8 mouse cellular contexts compared by ENCODE assay signal in the genomic region with DNA sequence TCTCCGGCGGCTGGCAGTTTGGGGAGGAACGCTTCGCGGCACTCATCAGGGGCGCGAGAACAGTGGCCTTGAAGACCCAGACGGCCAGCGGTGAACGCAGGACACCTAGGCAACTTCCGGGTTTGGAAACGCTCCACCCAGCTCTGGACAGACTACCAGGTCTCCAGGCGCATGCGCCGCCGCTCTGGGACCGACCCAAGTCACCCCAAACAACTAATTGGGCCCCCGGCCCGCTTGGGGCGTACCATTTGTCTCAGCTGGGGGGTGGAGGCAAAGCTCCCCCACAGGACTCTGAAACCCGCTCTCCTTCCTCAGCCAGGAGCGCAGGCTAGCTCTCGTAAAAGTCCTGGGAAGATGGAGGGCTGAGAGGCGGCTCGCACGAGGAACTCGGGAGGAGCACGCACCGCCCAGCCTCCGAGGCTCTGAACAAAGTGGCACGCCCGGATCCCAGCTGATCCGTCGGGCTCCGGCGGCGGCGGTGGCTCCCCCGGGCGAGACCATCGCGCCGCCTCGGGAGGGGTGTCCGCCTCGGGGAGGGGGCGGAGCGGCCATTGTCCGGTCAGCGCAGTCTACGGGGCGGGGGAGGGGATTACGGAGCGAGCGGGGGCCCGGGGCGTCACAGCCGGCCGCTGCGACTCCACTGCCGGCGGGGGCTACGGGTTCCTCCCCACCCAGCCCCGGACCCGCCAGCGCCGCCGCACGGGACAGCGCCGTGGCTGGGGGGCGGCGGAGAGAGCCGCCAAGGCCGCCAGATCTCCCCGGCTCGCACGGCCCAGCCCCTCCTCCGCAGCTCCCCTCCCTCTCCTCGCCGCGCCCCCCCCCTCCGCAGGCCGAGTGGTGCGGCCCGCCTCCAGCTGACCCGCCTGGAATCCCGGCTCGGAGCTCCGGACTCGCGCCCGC. TPM values are rescaled to one million over a fixed set of nuclear protein-coding genes. Genes with fewer than 3 reads are reported as not detected.
DNase-seq lines count a peak whose midpoint lies in the region; ATAC-seq lines count a peak whose summit lies in the region.

Gene Zfand3 (plus strand): TSS at position 531 of the 900 bp plus-strand sequence.

- peak within 1 kb of the TSS; percentile 100 for H3K27ac ChIP-seq in forebrain, embryonic 14.5 days (ENCODE audit: low read depth, low read length)
- H3K27ac ChIP-seq in neural tube, embryonic 15.5 days (replicated peaks) = peak within 1 kb of the TSS; percentile 99

- under 1% methylated on average over 58 of the region's 93 CpGs for WGBS in forebrain, embryonic 14.5 days
- WGBS in neural tube, embryonic 15.5 days = 0% methylated on average over 54 of the region's 93 CpGs

- peaks cover 31% of the 10 kb centered on the region for H3K4me1 ChIP-seq in forebrain, embryonic 14.5 days (ENCODE audit: control insufficient read depth, insufficient read depth, low read length)
- peaks cover 42% of the 10 kb centered on the region for H3K4me1 ChIP-seq in neural tube, embryonic 15.5 days

- H3K36me3 ChIP-seq in forebrain, embryonic 14.5 days (ENCODE audit: control insufficient read depth, insufficient read depth, low read length) = no peaks in the 10 kb centered on the region
- H3K36me3 ChIP-seq in neural tube, embryonic 15.5 days = no peaks in the 10 kb centered on the region

- no peaks in the 10 kb centered on the region for H3K27me3 ChIP-seq in forebrain, embryonic 14.5 days (replicated peaks; ENCODE audit: control insufficient read depth, insufficient read depth, low read length)
- no peaks in the 10 kb centered on the region for H3K27me3 ChIP-seq in neural tube, embryonic 15.5 days (replicated peaks)

- intact Hi-C loops in heart, postnatal 14 days (cut with DNase I) = no loop called here

- DNase-seq in ES-CJ7 (ENCODE audit: low read depth, low spot score) = peak; percentile 94
- DNase-seq in cerebellum, adult 11 months = peak; percentile 93
- peak; percentile 96 for DNase-seq in forebrain, embryonic 14.5 days (ENCODE audit: low spot score)
- DNase-seq in heart, postnatal 14 days = peak; percentile 97 to 98
- peak; percentile 92 for DNase-seq in layer of hippocampus, adult 11-12 months (ENCODE audit: low spot score)
- DNase-seq in lung, adult 18-20 months = peak; percentile 94 to 95
- DNase-seq in testis, postnatal 14 days (ENCODE audit: low spot score) = peak; percentile 95

- peak within 1 kb of the TSS; percentile 95 for H3K4me3 ChIP-seq in forebrain, embryonic 14.5 days (ENCODE audit: low read depth, low read length)
- peak within 1 kb of the TSS; percentile 68 for H3K4me3 ChIP-seq in neural tube, embryonic 15.5 days (replicated peaks)

- no peaks in the 10 kb centered on the region for H3K9me3 ChIP-seq in forebrain, embryonic 14.5 days (replicated peaks; ENCODE audit: control insufficient read depth, low read length)
- H3K9me3 ChIP-seq in neural tube, embryonic 15.5 days (replicated peaks) = no peaks in the 10 kb centered on the region

- peak within 1 kb of the TSS; percentile 98 for H3K9ac ChIP-seq in forebrain, embryonic 14.5 days (ENCODE audit: low read length)
- H3K9ac ChIP-seq in neural tube, embryonic 15.5 days (replicated peaks) = peak within 1 kb of the TSS; percentile 88

- ATAC-seq in forebrain, embryonic 14.5 days = peak; percentile 93
- peak; percentile 92 for ATAC-seq in neural tube, embryonic 15.5 days (ENCODE audit: low FRiP score)

- H3K4me2 ChIP-seq in forebrain, embryonic 14.5 days (ENCODE audit: low read length) = peak within 1 kb of the TSS; percentile 78
- peak within 1 kb of the TSS; percentile 81 for H3K4me2 ChIP-seq in neural tube, embryonic 15.5 days

RNA-seq across cellular contexts. Expression of gene Zfand3, which starts in this region (rescaled TPM):
- 57.2 and 59.5 TPM in 2 replicates for polyA plus RNA-seq in forebrain, embryonic 14.5 days (2014; fragmentation: Nextera tagmentation; extraction: Ambion mirVana)
- total RNA-seq in heart, postnatal 14 days (2021) = 100 to 1,000 TPM; 118 to 128 TPM
- polyA plus RNA-seq in neural tube, embryonic 15.5 days (2015; fragmentation: Nextera tagmentation; extraction: Ambion mirVana) = 55.6 and 62.0 TPM in 2 replicates

Comparison
In these comparisons a context has a peak if more than half of its experiments do, and no peak if none do; other contexts are left out.
1. Peak in every context shown above with its lines: DNase-seq, ATAC-seq, H3K4me3 ChIP-seq and H3K27ac ChIP-seq.